24 mouse cellular contexts compared by ENCODE assay signal in the genomic region with DNA sequence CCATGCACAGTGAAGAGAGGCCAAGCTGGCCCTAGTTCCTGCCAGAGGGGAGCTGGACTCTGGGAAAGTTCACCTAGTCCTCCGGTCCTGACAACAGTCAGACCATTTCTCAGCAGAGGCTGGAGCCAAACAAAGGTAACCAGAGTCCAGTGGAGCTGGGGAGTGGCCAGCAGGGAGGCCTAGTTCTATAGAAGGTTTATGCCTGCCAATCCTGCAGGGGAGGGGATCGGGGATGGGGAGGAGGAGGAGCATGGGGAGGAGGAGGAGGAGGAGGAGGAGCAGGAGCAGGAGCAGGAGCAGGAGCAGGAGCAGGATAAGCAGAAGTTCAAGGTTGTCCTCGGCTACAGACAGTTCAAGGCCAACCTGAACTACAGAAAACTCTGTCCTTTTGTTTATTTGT.
A peak's percentile ranks its signal among the peaks of the same experiment; 100 is the strongest.
DNase-seq lines count a peak whose midpoint lies in the region; ATAC-seq and TF ChIP-seq lines count a peak whose summit lies in the region.
"Had no signal": no experiment of that assay in that cellular context is flagged by ENCODE, and none has a peak within 500 bp of the region (broad histone marks: within the 10 kb centered on the region; RNA-seq: fewer than 3 reads in every experiment).

No protein-coding gene starts in this region.

- ATAC-seq in forebrain, embryonic 16.5 days, result no peak
- ATAC-seq in limb, embryonic 14.5 days (ENCODE audit: low FRiP score, low read depth), result no peak
- ATAC-seq: CD4-positive, CD25-positive, alpha-beta regulatory T cell, adult 4 months; forebrain, embryonic 14.5 days; hindbrain, embryonic 16.5 days; intestine, postnatal 0 days; midbrain, embryonic 13.5 days had no signal

- no peak overlapping the region for H3K4me3 ChIP-seq in forebrain, embryonic 10.5 days
- H3K4me3 ChIP-seq in forebrain, embryonic 16.5 days (replicated peaks; ENCODE audit: low read length), result no peak overlapping the region
- H3K4me3 ChIP-seq in limb, embryonic 14.5 days (replicated peaks; ENCODE audit: low read length), result no peak overlapping the region
- H3K4me3 ChIP-seq: heart, embryonic 15.5 days; kidney, embryonic 15.5 days; left cerebral cortex, adult 2 months; midbrain, embryonic 13.5 days; stomach, embryonic 15.5 days had no signal

- WGBS in forebrain, embryonic 10.5 days, result 64% methylated on average over 3 of the region's 3 CpGs
- 43% methylated on average over 3 of the region's 3 CpGs for WGBS in forebrain, embryonic 16.5 days
- WGBS in limb, embryonic 14.5 days, result 53% methylated on average over 3 of the region's 3 CpGs

- no peak for TF ChIP-seq POLR2A in limb, embryonic 14.5 days (IDR thresholded peaks at IDR 0.05; ENCODE audit: borderline replicate concordance, extremely low read depth, insufficient read depth, insufficient read length)

- H3K27ac ChIP-seq in forebrain, embryonic 10.5 days, result peak overlapping the region; percentile 56; the same call in 1 of the 2 replicates
- H3K27ac ChIP-seq in forebrain, embryonic 16.5 days (ENCODE audit: low read length), result no peak overlapping the region
- peak overlapping the region; percentile 63; the same call in 1 of the 2 replicates for H3K27ac ChIP-seq in limb, embryonic 14.5 days (replicated peaks; ENCODE audit: low read depth, low read length)
- H3K27ac ChIP-seq: heart, embryonic 15.5 days; kidney, embryonic 15.5 days; left cerebral cortex, adult 2 months; midbrain, embryonic 13.5 days; stomach, embryonic 15.5 days had no signal

- no peak overlapping the region for H3K9ac ChIP-seq in forebrain, embryonic 16.5 days (replicated peaks; ENCODE audit: low read depth, low read length)
- H3K9ac ChIP-seq in limb, embryonic 14.5 days (ENCODE audit: low read depth, low read length, severe bottlenecking), result no peak overlapping the region
- H3K9ac ChIP-seq: heart, embryonic 15.5 days; kidney, embryonic 15.5 days; midbrain, embryonic 13.5 days; stomach, embryonic 15.5 days had no signal

- no peaks in the 10 kb centered on the region for H3K9me3 ChIP-seq in forebrain, embryonic 10.5 days
- no peaks in the 10 kb centered on the region for H3K9me3 ChIP-seq in forebrain, embryonic 16.5 days (ENCODE audit: control insufficient read depth, low read length)
- H3K9me3 ChIP-seq in limb, embryonic 14.5 days (ENCODE audit: control insufficient read depth, low read length), result no peaks in the 10 kb centered on the region
- H3K9me3 ChIP-seq: heart, embryonic 15.5 days; kidney, embryonic 15.5 days; midbrain, embryonic 13.5 days; stomach, embryonic 15.5 days had no signal

- no peak overlapping the region for H3K4me2 ChIP-seq in forebrain, embryonic 16.5 days (ENCODE audit: low read length)
- no peak overlapping the region for H3K4me2 ChIP-seq in limb, embryonic 14.5 days (replicated peaks; ENCODE audit: low read depth, low read length, severe bottlenecking)
- H3K4me2 ChIP-seq: heart, embryonic 15.5 days; kidney, embryonic 15.5 days; midbrain, embryonic 13.5 days; stomach, embryonic 15.5 days had no signal

- peaks cover 60% of the 10 kb centered on the region for H3K4me1 ChIP-seq in forebrain, embryonic 10.5 days
- peaks cover 5% of the 10 kb centered on the region; the same call in 1 of the 2 replicates for H3K4me1 ChIP-seq in forebrain, embryonic 16.5 days (replicated peaks; ENCODE audit: control insufficient read depth, insufficient read depth, low read length)
- peaks cover 26% of the 10 kb centered on the region for H3K4me1 ChIP-seq in limb, embryonic 14.5 days (ENCODE audit: control insufficient read depth, insufficient read depth, low read length)

- H3K27me3 ChIP-seq in forebrain, embryonic 10.5 days (ENCODE audit: poor library complexity, severe bottlenecking), result no peaks in the 10 kb centered on the region
- no peaks in the 10 kb centered on the region for H3K27me3 ChIP-seq in forebrain, embryonic 16.5 days (replicated peaks; ENCODE audit: control insufficient read depth, insufficient read depth, low read length)
- no peaks in the 10 kb centered on the region for H3K27me3 ChIP-seq in limb, embryonic 14.5 days (ENCODE audit: control insufficient read depth, insufficient read depth, low read length)
- H3K27me3 ChIP-seq: heart, embryonic 15.5 days; kidney, embryonic 15.5 days; midbrain, embryonic 13.5 days; stomach, embryonic 15.5 days had no signal

- no peak for DNase-seq in forebrain, embryonic 10.5 days (ENCODE audit: extremely low spot score, low spot score)
- DNase-seq in kidney, postnatal 36 days, result peak; percentile 42 to 63
- DNase-seq in kidney, postnatal 14 days, result no peak
- DNase-seq in adipocyte (ENCODE audit: low spot score), result peak; percentile 82
- no peak for DNase-seq in limb, embryonic 14.5 days (ENCODE audit: low spot score)
- DNase-seq in frontal cortex, postnatal 25 days (ENCODE audit: low spot score in 2 of 2), result no peak
- DNase-seq: cerebellum, adult 2 months; cerebellum, postnatal 25 days; embryo, embryonic 11 days; heart, postnatal 4 days; left cerebral cortex, postnatal 4 days; lung, adult 18-20 months; lung, postnatal 14 days; thymus, postnatal 36 days had no signal

- no peaks in the 10 kb centered on the region for H3K36me3 ChIP-seq in forebrain, embryonic 10.5 days (replicated peaks)
- H3K36me3 ChIP-seq in forebrain, embryonic 16.5 days (ENCODE audit: control insufficient read depth, insufficient read depth), result no peaks in the 10 kb centered on the region
- H3K36me3 ChIP-seq in limb, embryonic 14.5 days (ENCODE audit: control insufficient read depth, insufficient read depth, low read length), result no peaks in the 10 kb centered on the region; the same call in 1 of the 2 replicates
- H3K36me3 ChIP-seq: heart, embryonic 15.5 days; kidney, embryonic 15.5 days; midbrain, embryonic 13.5 days; stomach, embryonic 15.5 days had no signal

Comparison
In these comparisons a context has a peak if more than half of its experiments do, and no peak if none do; other contexts are left out.
1. DNase-seq: peak in kidney, postnatal 36 days (2 of 2) and adipocyte (single experiment); none in forebrain, embryonic 10.5 days (single experiment), kidney, postnatal 14 days (single experiment), limb, embryonic 14.5 days (single experiment) and frontal cortex, postnatal 25 days (0 of 2).